Mouse (Mus musculus) heart, embryonic 11.5 days (tissue): Measurements from ENCODE around the gene Usp47. TPM values are rescaled to one million over a fixed set of nuclear protein-coding genes. Genes with fewer than 3 reads are reported as not detected.

ENCODE experiments used
- ATAC-seq: fragments of 200-750 bp; cut with Nextera tagmentation; replicated peaks from 2 replicates; pipeline ENCODE4 v1.8.0; 2017; ENCODE audit warnings: moderate library complexity; ENCODE audit not compliant: insufficient number of reproducible peaks, low FRiP score, low TSS enrichment
- H3K27ac ChIP-seq: fragments of 300-500 bp; sonication (generic); 2 replicates; pipeline ENCODE4 v1.5.1; 2014; ENCODE audit warnings: mild to moderate bottlenecking, low read depth, low read length
- H3K27me3 ChIP-seq: fragments of 300-500 bp; sonication (generic); 2 replicates; pipeline ENCODE4 v1.6.1; 2014; ENCODE audit warnings: mild to moderate bottlenecking, low read length, mixed read lengths; ENCODE audit not compliant: control insufficient read depth, insufficient read depth
- H3K36me3 ChIP-seq: fragments of 300-500 bp; sonication (generic); 2 replicates; pipeline ENCODE4 v1.6.1; 2014; ENCODE audit warnings: mild to moderate bottlenecking, low read length, moderate library complexity, mixed read lengths; ENCODE audit not compliant: control insufficient read depth, insufficient read depth
- H3K4me1 ChIP-seq: fragments of 300-500 bp; sonication (generic); 2 replicates; pipeline ENCODE4 v1.6.1; 2014; ENCODE audit warnings: low read length; ENCODE audit not compliant: control insufficient read depth, insufficient read depth
- H3K4me2 ChIP-seq: fragments of 300-500 bp; sonication (generic); 2 replicates; pipeline ENCODE4 v1.6.1; 2014; ENCODE audit warnings: mild to moderate bottlenecking, moderate library complexity
- H3K4me3 ChIP-seq: fragments of 300-500 bp; sonication (generic); 2 replicates; pipeline ENCODE4 v1.5.1; 2014; ENCODE audit warnings: low read depth, low read length
- H3K9ac ChIP-seq: fragments of 300-500 bp; sonication (generic); 2 replicates; pipeline ENCODE4 v1.6.1; 2014; ENCODE audit warnings: mild to moderate bottlenecking, low read depth, low read length, moderate library complexity
- H3K9me3 ChIP-seq: fragments of 300-500 bp; sonication (generic); replicated peaks from 2 replicates; pipeline ENCODE4 v1.6.1; 2016; ENCODE audit warnings: low read length; ENCODE audit not compliant: control insufficient read depth
- WGBS: fragments of 180-500 bp; shearing (Covaris S2); extraction: QIAGEN DNeasy Blood & Tissue Kit; methylation state at CpG from one replicate; pipeline ENCODE4 v1.1.7; 2014; ENCODE audit not compliant: insufficient replicate concordance; 5-methylcytosine and 5-hydroxymethylcytosine counted together
- polyA plus RNA-seq: library from polyadenylated mRNA; unstranded; fragments of >200 nt; fragmentation: Nextera tagmentation; extraction: Ambion mirVana; gene quantifications from 2 replicates; pipeline ENCODE4 v1.2.1, GENCODE M21; 2014

Gene Usp47
- polyA plus RNA-seq, 1 experiment from 2014 or later, result 76.5 TPM

GRCm38 (mm10) chr7:112158316-112158741 is 135.0 kb downstream of the Usp47 start:
- H3K4me1 ChIP-seq, result peaks cover 33% of the 10 kb centered on the region
- H3K27ac ChIP-seq, result peak overlapping the region; percentile 63
- 2% methylated on average over 23 of the region's 23 CpGs for WGBS

DNA sequence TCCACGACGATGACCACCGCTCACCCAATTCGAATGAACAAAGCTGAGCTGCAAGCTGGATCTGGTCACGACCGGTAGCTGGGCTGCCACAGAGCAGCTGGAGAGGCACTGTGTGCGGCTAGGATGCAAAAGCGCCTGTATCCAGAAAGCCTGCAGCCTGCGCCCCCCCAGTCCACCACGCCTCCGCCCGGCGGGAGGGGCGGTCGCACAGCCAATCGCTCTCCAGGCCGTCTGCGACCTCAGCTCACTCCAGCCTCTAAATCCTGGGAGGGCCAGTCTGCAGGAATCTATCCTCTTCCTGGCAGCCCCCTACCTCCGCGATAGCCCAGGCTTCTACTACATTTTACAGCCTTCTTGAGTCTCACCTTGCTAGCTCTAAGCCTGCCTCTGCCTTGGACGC is 135.6 kb downstream of the Usp47 start, which contains the start of gene Dkk3:
Dkk3 (minus strand) TSS at position 116 of the 400 bp plus-strand sequence.
- Histone ChIP-seq H3K27ac (peak within 1 kb of the TSS; percentile 63), H3K9me3 (no peaks in the 10 kb centered on the region), H3K27me3 (no peaks in the 10 kb centered on the region), H3K4me1 (peaks cover 30% of the 10 kb centered on the region), H3K4me2 (peak within 1 kb of the TSS; percentile 72), H3K9ac (peak within 1 kb of the TSS; percentile 78), H3K36me3 (no peaks in the 10 kb centered on the region), H3K4me3 (peak within 1 kb of the TSS; percentile 64)
- no peak for ATAC-seq
- WGBS, result 1% methylated on average over 21 of the region's 21 CpGs

More at GRCm38 (mm10) chr7:112158316-112158741, 135.0 kb downstream of the Usp47 start:
- peak; percentile 36 for ATAC-seq
- no peaks in the 10 kb centered on the region for H3K9me3 ChIP-seq
- peak overlapping the region; percentile 64 for H3K4me3 ChIP-seq
- H3K27me3 ChIP-seq, result no peaks in the 10 kb centered on the region
- no peaks in the 10 kb centered on the region for H3K36me3 ChIP-seq
- H3K9ac ChIP-seq, result peak overlapping the region; percentile 78
- H3K4me2 ChIP-seq, result peak overlapping the region; percentile 72

GRCm38 (mm10) chr7:112159835-112160234 is 136.5 kb downstream of the Usp47 start:
- no peak overlapping the region for H3K4me3 ChIP-seq
- WGBS, result 28% methylated on average over 5 of the region's 6 CpGs
- no peak overlapping the region for H3K4me2 ChIP-seq
- no peaks in the 10 kb centered on the region for H3K36me3 ChIP-seq
- H3K9ac ChIP-seq, result no peak overlapping the region
- peaks cover 25% of the 10 kb centered on the region for H3K4me1 ChIP-seq
- no peak overlapping the region for H3K27ac ChIP-seq
- no peak for ATAC-seq
- no peaks in the 10 kb centered on the region for H3K9me3 ChIP-seq
- H3K27me3 ChIP-seq, result no peaks in the 10 kb centered on the region

Other genes starting within 250 kb of the Usp47 start
- gene Galnt18, start 243.5 kb upstream of the Usp47 start, polyA plus RNA-seq, result 6.1 and 6.6 TPM in 2 replicates
- 72.4 and 97.5 TPM in 2 replicates for gene Dkk3, start 135.6 kb downstream of the Usp47 start, polyA plus RNA-seq
- 117 and 132 TPM in 2 replicates for gene Mical2, start 202.4 kb downstream of the Usp47 start, polyA plus RNA-seq